Mouse (Mus musculus) Patski (cell line): ENCODE data around the gene Fancg. TPM values are rescaled to one million over a fixed set of nuclear protein-coding genes. Genes with fewer than 3 reads are reported as not detected.
"Not testable (repeated sequence)": the region's sequence is repeated elsewhere in the genome, so short reads cannot be mapped to it uniquely, and the experiment has no call there.

Experiments
- ATAC-seq: fragments of 100-300 bp; one replicate; pipeline ENCODE4 v1.8.0; 2021
- CTCF ChIA-PET: fragments of 350-600 bp; sonication (Branson Sonifier 250); formaldehyde crosslinking; loops from one replicate; lab custom pipeline; 2022; ENCODE audit warnings: inconsistent platforms; lab: Charles Lee
- POLR2A ChIA-PET: fragments of 350-600 bp; sonication (Branson Sonifier 250); formaldehyde crosslinking; loops from one replicate; lab custom pipeline; 2022; ENCODE audit warnings: antibody characterized with exemption, inconsistent platforms; lab: Charles Lee
- DNase-seq: peaks from one replicate; pipeline ENCODE4 v3.0.0-alpha.2; 2011; ENCODE audit warnings: low read depth, low spot score
- H3K27me3 ChIP-seq: fragments of 371-371 bp; one replicate; pipeline ENCODE4 v1.5.1; 2021
- CTCF ChIP-seq: fragments of 100-300 bp; IDR thresholded peaks from one replicate; pipeline ENCODE4 v1.5.1; 2021
- in situ Hi-C: fragments of 300-500 bp; cut with MboI; formaldehyde crosslinking; loops from 3 replicates; pipeline ENCODE4 v1.11.1; 2018; ENCODE audit warnings: low pct_unique_long_range_greater_than_20kb, mixed read lengths
- polyA plus RNA-seq: library from polyadenylated mRNA; unstranded; gene quantifications from one replicate; pipeline ENCODE4 v1.2.3, GENCODE M21; 2021

Gene Fancg
- polyA plus RNA-seq, 1 experiment from 2014 or later: 8.1 TPM

DNA sequence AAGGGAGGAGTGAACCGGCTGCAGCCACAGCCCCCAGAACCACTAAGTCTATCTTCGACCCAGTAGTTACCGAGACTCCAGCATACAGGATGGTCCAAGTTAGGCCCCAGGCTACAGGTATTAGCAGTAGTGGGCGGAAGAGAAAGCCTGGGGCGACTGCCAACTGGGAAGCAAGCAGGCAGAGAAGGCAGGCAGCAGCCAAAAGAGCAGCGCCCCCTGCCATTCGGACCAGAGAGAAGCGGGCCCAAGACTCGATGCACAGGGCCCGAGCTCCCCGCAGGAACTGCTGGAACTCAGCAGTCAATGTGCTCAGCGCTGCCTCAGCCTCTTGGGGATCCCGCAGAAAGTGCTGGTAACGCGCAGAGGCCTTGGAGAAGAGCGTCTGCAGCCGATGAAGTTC lies 11.0 kb upstream of the Fancg start:
- in situ Hi-C loops: no loop called here
- TF ChIP-seq CTCF: no peak
- ATAC-seq: no peak

DNA sequence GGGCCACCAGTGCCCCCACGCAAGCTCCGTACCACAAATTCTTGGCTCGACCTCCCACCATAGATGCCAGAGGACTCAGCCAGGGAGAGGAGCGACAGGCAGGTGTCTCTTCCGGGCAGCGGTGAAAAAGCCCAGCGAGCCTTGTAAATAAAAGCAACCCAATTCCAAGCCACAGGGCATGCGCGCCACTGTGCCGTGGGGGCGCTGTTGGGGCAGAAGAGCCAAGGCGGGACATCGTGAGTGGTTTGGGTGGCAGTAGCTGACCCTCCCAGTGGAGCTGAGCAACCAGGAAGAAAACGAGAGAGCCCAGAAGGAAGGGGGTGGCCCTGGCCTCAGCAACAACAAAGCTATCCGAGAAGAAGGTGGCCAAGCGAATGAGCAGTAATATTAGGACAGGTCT lies 10.6 kb upstream of the Fancg start:
- ChIA-PET POLR2A (no interaction called here), CTCF (no interaction called here)

More for the DNA sequence above, 11.0 kb upstream of the Fancg start:
- ChIA-PET POLR2A (no interaction called here), CTCF (no interaction called here)
- no peaks in the 10 kb centered on the region for H3K27me3 ChIP-seq
- DNase-seq: no peak

DNA sequence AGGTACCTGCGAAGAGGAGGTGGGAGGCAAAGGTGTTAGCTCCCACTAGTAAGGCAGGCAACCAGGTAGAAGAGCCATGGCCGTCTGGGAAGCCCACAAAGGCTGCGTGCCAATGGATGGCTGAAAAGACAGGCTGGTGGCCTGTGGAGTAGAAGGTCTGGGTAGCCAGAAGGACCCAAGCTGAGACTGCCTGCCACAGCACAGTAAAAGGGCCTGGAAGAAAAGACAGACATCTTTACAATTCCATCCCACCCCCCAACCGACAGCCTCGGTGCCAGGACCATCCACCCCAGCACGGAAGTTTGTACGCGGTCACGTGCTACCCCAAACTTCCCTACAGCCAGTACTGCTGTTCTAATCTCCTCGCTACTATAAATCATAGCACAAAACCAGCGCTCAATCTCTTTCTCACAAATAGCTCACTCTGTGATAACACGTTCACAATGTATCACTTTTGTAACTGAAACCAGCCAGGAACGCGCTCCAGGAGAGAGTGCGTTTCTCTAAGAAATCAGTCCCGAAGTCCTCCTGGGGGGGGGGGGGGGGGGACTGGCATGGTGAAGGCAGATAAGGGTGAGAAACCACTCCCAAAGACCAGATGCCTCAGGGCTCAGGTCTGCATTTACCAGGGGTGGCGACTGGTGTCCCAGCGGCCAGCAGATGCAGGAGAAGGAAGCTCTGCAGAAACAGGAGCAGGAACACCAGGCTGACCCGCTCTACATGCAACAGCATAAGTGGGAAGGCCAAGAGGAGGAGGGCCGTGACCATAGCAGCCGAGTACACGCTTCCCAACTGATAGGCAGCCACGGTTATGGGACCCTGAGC lies 9.5 kb upstream of the Fancg start:
- TF ChIP-seq CTCF: no peak
- in situ Hi-C loops: no loop called here
- DNase-seq (no peak), ATAC-seq (no peak)
- CTCF ChIA-PET: interaction anchor here (1.1 kb wide), 1 partner anchor 9 kb away, joined by 3 read pairs; no protein-coding TSS in a partner anchor
- POLR2A ChIA-PET: interaction anchor here (0.6 kb wide), 1 partner anchor 41 kb away, joined by 3 read pairs; no protein-coding TSS in a partner anchor
- H3K27me3 ChIP-seq: no peaks in the 10 kb centered on the region

More for the DNA sequence above, 10.6 kb upstream of the Fancg start:
- in situ Hi-C loops: no loop called here
- TF ChIP-seq CTCF: no peak
- H3K27me3 ChIP-seq: no peaks in the 10 kb centered on the region
- DNase-seq (no peak), ATAC-seq (no peak)

DNA sequence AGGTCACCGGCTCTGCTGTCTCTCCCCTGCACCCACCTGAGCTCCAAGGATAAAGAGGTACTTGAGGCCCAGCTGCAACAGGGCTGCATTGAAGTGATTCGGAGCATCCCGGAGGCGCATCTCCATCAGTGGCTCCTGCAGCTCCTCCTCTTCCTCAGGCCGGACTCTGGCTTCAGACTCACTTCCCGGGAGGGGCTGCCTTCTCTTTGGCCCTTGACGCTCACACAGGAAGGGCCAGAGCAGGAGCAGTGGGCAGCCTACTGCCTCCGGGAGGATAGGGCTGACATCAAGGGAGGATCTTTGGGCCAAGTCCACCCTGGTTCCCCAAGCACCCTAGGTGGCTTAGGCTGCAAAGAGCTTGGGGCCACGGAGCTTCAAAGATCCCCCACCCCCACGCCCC lies 8.9 kb upstream of the Fancg start:
- DNase-seq (no peak), ATAC-seq (no peak)
- CTCF ChIA-PET: interaction anchor here (1.1 kb wide), 1 partner anchor 8 kb away, joined by 3 read pairs; no protein-coding TSS in a partner anchor
- POLR2A ChIA-PET: no interaction called here
- H3K27me3 ChIP-seq: no peaks in the 10 kb centered on the region
- in situ Hi-C loops: no loop called here
- TF ChIP-seq CTCF: no peak

DNA sequence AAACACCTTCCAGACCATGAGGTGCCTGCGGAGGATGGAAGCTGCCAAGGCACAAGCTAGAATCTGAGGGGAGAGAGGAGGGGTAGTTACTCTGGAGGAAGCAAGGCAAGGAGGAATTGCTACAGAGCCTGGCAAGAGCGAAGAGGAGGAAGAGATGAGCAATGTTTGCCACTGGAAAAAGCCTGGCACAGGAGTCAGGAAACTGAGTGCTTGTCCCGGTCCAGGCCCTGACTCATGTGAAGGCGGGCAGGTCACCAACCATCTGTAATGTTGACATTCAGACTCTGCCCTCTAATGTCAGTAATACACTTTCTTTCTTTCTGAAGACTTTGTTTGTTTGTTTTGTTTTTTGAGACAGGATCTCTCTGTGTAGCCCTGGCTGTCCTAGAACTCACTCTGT lies 7.8 kb upstream of the Fancg start:
- no peak for TF ChIP-seq CTCF
- ATAC-seq (no peak), DNase-seq (no peak)
- H3K27me3 ChIP-seq: no peaks in the 10 kb centered on the region
- CTCF ChIA-PET: no interaction called here
- POLR2A ChIA-PET: no interaction called here
- in situ Hi-C loops: no loop called here

DNA sequence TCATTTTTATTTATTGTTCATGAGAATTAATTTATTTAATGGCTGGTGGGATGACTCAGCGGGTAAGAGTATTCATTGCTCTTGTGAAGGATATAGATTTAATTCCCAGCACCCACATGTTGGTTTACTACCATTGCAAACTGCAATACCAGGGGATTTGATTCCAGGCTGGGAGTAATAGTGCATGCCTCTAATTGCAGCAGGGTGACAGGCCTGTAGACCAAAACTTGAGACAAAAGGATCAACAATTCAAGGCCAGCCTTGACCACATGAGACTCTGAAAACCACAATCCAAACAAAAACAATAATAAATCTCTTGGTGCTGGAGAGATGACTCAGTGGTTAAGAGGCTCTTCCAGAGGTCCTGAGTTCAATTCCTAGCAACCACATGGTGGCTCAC lies 1.8 kb upstream of the Fancg start:
- H3K27me3 ChIP-seq: no peaks in the 10 kb centered on the region
- no peak for DNase-seq
- no peak for ATAC-seq
- ChIA-PET CTCF (no interaction called here), POLR2A (no interaction called here)
- in situ Hi-C loops: no loop called here
- TF ChIP-seq CTCF: no peak

DNA sequence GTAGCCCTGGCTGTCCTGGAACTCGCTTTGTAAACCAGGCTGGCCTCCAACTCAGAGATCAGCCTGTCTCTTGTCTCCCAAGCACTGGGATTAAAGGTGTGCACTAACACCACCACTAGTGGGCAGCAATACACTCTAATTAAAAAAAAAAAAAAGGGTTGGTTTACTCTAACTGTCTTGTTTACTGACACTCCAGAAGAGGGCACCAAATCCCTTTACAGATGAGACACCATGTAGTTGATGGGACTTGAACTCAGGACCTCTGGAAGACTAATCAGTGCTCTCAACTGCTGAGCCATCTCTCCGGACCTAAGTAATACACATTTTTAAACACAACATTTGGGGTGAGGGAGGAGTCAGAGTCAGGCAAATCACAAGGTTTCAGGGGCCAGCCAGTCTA lies 4.5 kb downstream of the Fancg start:
- in situ Hi-C loops: no loop called here
- POLR2A ChIA-PET: no interaction called here

DNA sequence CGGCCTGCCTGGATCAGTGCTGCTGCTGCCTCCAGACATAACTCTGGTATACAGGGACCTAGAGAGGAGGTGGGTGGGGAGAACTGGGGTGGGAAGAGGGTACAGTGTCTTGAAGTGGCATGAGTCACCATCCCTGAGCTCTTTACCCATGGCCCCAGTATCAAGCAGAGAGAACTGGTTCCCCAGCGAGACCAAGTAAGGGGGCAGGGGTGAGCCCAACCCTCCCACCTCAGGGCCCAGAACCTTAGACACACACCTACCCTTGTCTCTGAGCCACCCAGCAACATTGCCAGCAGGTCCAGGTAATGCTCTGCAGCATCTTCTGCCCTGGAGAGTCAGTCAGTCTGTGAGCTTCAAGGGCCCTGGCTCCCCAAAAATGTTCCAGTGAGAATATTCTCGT lies 5.4 kb downstream of the Fancg start:
- ChIA-PET CTCF (interaction anchor here (1.3 kb wide), 1 partner anchor 20 kb away, joined by 9 read pairs; the partner anchor contains the start of gene Pigo), POLR2A (interaction anchor here (0.6 kb wide), 1 partner anchor 490 kb away, joined by 4 read pairs; no protein-coding TSS in a partner anchor)
- in situ Hi-C loops: no loop called here
- no peak for DNase-seq
- TF ChIP-seq CTCF: no peak
- no peaks in the 10 kb centered on the region for H3K27me3 ChIP-seq
- no peak for ATAC-seq

More for the DNA sequence above, 4.5 kb downstream of the Fancg start:
- CTCF ChIA-PET: interaction anchor here (1.3 kb wide), 1 partner anchor 19 kb away, joined by 9 read pairs; the partner anchor contains the start of gene Pigo
- ATAC-seq (no peak), DNase-seq (no peak)
- TF ChIP-seq CTCF: no peak
- no peaks in the 10 kb centered on the region for H3K27me3 ChIP-seq

DNA sequence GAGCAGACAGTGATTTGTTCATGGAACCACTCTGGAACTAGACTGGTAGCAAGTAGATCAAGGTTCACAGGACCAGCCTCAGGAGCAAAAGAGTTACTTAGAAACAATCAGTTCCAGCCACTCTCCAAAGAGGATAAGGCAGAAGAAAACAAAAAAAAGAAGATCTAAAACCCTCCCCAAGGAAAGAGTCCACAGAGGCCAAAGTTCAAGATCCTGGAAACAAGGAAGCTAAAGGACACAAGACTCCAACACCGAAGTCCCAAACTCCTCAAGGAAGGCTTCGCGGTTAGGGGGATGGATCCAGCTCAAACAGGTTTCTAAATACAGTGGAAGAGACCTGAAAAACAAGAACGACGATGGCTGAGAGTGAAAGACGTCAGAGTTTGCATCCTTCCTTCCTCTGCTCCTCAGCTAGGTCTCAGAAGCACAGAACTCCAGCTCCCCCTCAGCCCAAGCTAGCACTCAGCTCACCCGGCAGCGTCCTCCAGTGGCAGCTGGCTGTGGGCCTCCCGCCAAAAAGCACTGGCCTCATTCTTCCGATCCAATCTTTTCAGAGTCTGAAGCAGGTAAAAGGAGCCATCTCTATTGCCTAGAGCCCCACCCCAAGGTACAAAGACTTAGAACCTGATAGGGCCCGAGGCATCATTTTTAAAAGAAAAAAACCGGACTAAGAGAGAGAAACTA lies 7.4 kb downstream of the Fancg start:
- H3K27me3 ChIP-seq: no peaks in the 10 kb centered on the region
- no peak for TF ChIP-seq CTCF
- in situ Hi-C loops: no loop called here
- ATAC-seq: no peak
- no peak for DNase-seq
- ChIA-PET POLR2A (no interaction called here), CTCF (no interaction called here)

DNA sequence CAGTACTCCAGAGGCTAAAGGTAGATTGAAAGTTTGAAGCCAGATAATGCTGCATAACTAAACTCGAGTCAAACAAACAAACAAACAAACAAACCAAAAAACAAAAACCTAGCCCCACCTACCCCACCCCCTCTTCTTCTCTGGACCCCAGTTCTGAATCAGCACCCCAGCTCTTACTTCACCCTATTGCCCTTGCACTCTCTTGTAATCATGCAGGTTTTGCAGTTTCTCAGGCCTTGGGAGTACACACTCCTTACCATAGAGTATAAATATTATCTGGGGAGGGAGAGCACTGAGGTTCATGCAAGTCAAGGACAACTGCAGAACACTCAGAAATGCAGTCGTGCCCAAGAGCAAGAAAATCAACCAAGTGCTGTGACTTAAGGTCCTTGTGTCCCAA lies 9.0 kb downstream of the Fancg start:
- DNase-seq (no peak), ATAC-seq (no peak)
- in situ Hi-C loops: no loop called here
- ChIA-PET CTCF (interaction anchor here (1.4 kb wide), 1 partner anchor 24 kb away, joined by 4 read pairs; the partner anchor contains the start of gene Pigo), POLR2A (interaction anchor here (0.6 to 0.7 kb wide), 2 partner anchors 24 to 50 kb away, joined by 3 to 4 read pairs; partner anchors contain the start of gene Pigo)
- no peak for TF ChIP-seq CTCF
- no peaks in the 10 kb centered on the region for H3K27me3 ChIP-seq

DNA sequence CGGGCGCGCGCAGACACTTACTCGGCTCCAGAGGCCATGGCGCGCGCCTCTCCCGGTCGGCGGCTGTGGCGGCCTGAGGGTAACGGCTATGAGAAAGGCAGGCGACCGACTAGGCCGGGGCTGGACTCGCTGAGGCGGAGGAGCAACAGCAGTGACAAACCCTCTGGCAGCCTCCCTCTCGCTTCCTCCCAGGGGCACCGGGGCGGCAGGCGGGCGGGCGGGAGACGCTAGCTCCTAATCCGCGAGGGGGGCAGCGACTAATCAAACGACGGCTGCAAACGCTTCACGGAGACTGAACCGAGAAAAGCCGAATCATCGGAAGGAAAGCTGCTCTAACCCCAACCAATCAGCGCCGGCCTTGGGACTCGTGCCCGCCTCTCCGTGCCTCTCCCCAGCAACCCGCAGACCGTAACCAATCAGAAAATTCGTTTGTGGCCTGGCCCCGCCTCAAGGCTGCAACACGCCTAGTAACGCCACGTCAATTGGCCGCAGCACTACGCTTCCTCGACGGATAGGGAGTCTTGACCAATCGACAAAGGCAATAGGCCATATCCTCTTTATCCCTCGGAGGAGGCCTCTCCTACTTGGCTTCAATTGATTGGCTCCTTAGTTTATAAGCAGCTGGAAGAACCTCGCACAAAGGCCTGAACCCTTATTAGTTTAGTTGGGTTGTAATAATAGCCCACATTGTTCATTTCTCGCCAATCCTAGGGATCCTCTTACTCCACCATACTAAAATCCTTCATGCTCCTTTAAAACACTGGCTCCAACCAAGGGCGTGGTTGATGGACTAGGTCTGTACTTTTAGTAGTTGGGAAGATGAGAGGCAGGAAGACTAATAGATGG lies 9.9 kb downstream of the Fancg start, which contains the start of gene Vcp:
Gene Vcp (minus strand): TSS at position 367 of the 846 bp plus-strand sequence.
- H3K27me3 ChIP-seq, in situ Hi-C loops: not testable (repeated sequence)
- ChIA-PET CTCF (interaction anchor here (1.4 kb wide), 1 partner anchor 25 kb away, joined by 4 read pairs; the partner anchor contains the start of gene Pigo), POLR2A (interaction anchor here (0.6 kb wide), 1 partner anchor 49 kb away, joined by 3 read pairs; no protein-coding TSS in a partner anchor)
- DNase-seq: peak; percentile 96
- ATAC-seq: peak; percentile 97
